Comparison of ENCODE assay signal across 17 mouse cellular contexts in the genomic region with DNA sequence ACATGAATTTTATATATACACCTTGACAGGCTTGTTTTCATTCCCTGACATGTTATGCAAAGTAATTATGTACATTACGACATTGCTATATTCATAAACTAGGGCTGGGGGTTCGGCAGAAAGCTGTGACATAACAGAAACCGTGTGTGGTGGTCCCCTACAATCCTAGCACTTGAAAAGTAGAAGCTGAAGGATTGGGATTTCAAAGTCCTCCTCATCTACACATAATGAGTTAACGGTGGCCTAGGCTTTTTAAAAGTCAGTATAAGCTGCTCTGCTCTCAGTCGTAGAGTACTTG. TPM values are rescaled to one million over a fixed set of nuclear protein-coding genes. Genes with fewer than 3 reads are reported as not detected.
DNase-seq lines count a peak whose midpoint lies in the region; ATAC-seq and TF ChIP-seq lines count a peak whose summit lies in the region.
"Had no signal": no experiment of that assay in that cellular context is flagged by ENCODE, and none has a peak within 500 bp of the region (broad histone marks: within the 10 kb centered on the region; RNA-seq: fewer than 3 reads in every experiment).

No protein-coding gene starts in this region.

- dilution Hi-C loops in CH12.LX (cut with MboI; ENCODE audit: extremely low pct_ligation_motif_present, extremely low pct_unique_long_range_greater_than_20kb, low sequenced_read_pairs) = no loop called here

- H3K79me2 ChIP-seq in CH12.LX (replicated peaks; ENCODE audit: control insufficient read depth, extremely low read depth, insufficient read depth, poor library complexity, severe bottlenecking) = no peaks in the 10 kb centered on the region

- peak; percentile 26 for DNase-seq in 3134 (ENCODE audit: extremely low read depth, insufficient read length, low spot score)
- DNase-seq in CH12.LX (ENCODE audit: extremely low read depth) = no peak
- DNase-seq in left cerebral cortex, postnatal 14 days (ENCODE audit: low spot score in 2 of 2) = no peak
- DNase-seq: adrenal gland, adult 2 months; cerebellum, postnatal 25 days; gastrocnemius, postnatal 14 days; heart, postnatal 36 days; kidney, adult 2 months; kidney, postnatal 36 days; lung, adult 2 months had no signal

- peaks cover 10% of the 10 kb centered on the region for H3K4me1 ChIP-seq in heart, embryonic 13.5 days
- peaks cover 5% of the 10 kb centered on the region for H3K4me1 ChIP-seq in heart, embryonic 11.5 days (ENCODE audit: control insufficient read depth, insufficient read depth, low read length)
- peaks cover 6 to 49% of the 10 kb centered on the region in 2 experiments for H3K4me1 ChIP-seq in CH12.LX (ENCODE audit: control insufficient read depth in 1 of 2, insufficient read depth in 2 of 2)
- peaks cover 39% of the 10 kb centered on the region for H3K4me1 ChIP-seq in liver, embryonic 15.5 days (replicated peaks)
- H3K4me1 ChIP-seq: midbrain, embryonic 15.5 days had no signal

- no peak for TF ChIP-seq EP300 in CH12.LX (IDR thresholded peaks at IDR 0.05; ENCODE audit: low read length)

- no peaks in the 10 kb centered on the region for H3K27me3 ChIP-seq in heart, embryonic 13.5 days (replicated peaks)
- peaks cover 3% of the 10 kb centered on the region; the same call in 1 of the 2 replicates for H3K27me3 ChIP-seq in heart, embryonic 11.5 days (ENCODE audit: control insufficient read depth, insufficient read depth, low read length)
- H3K27me3 ChIP-seq in CH12.LX (replicated peaks) = no peaks in the 10 kb centered on the region
- H3K27me3 ChIP-seq in liver, embryonic 15.5 days = no peaks in the 10 kb centered on the region
- H3K27me3 ChIP-seq: midbrain, embryonic 15.5 days had no signal

- TF ChIP-seq POLR2A in CH12.LX (IDR thresholded peaks at IDR 0.05; ENCODE audit: low read depth, low read length) = no peak

- no peaks in the 10 kb centered on the region for H3K9me3 ChIP-seq in heart, embryonic 13.5 days
- H3K9me3 ChIP-seq in heart, embryonic 11.5 days (replicated peaks; ENCODE audit: control insufficient read depth, low read length) = no peaks in the 10 kb centered on the region
- peaks cover 3% of the 10 kb centered on the region for H3K9me3 ChIP-seq in CH12.LX (replicated peaks; ENCODE audit: low read length)
- no peaks in the 10 kb centered on the region for H3K9me3 ChIP-seq in liver, embryonic 15.5 days (replicated peaks)
- H3K9me3 ChIP-seq: midbrain, embryonic 15.5 days had no signal

- H3K4me3 ChIP-seq in heart, embryonic 13.5 days = no peak overlapping the region
- H3K4me3 ChIP-seq in heart, embryonic 11.5 days (ENCODE audit: low read depth, low read length) = no peak overlapping the region
- H3K4me3 ChIP-seq in CH12.LX (replicated peaks in 1 of 3; ENCODE audit: low read depth in 2 of 3, low read length in 2 of 3, poor library complexity in 1 of 3) = no peak overlapping the region
- H3K4me3 ChIP-seq in liver, embryonic 15.5 days (replicated peaks) = no peak overlapping the region
- H3K4me3 ChIP-seq: midbrain, embryonic 15.5 days had no signal

- H3K4me2 ChIP-seq in heart, embryonic 13.5 days = no peak overlapping the region
- no peak overlapping the region for H3K4me2 ChIP-seq in heart, embryonic 11.5 days
- peak overlapping the region; percentile 26; the same call in 1 of the 2 replicates for H3K4me2 ChIP-seq in CH12.LX (ENCODE audit: insufficient read depth, low read depth, poor library complexity, severe bottlenecking)
- no peak overlapping the region for H3K4me2 ChIP-seq in liver, embryonic 15.5 days
- H3K4me2 ChIP-seq: midbrain, embryonic 15.5 days had no signal

- WGBS in heart, embryonic 13.5 days = 54% methylated on average over 5 of the region's 5 CpGs
- WGBS in heart, embryonic 11.5 days (ENCODE audit: insufficient replicate concordance) = 60% methylated on average over 5 of the region's 5 CpGs
- 39% methylated on average over 5 of the region's 5 CpGs for WGBS in liver, embryonic 15.5 days (ENCODE audit: insufficient replicate concordance)

- in situ Hi-C loops in CH12.LX (cut with MboI; ENCODE audit: low pct_ligation_motif_present, low pct_unique_long_range_greater_than_20kb, low sequenced_read_pairs) = loop anchor here (5.0 kb wide), 1 partner anchor 36 kb away; no protein-coding TSS in a partner anchor

- no peak for ATAC-seq in heart, embryonic 13.5 days (ENCODE audit: extremely low read depth, insufficient number of reproducible peaks, low FRiP score, low TSS enrichment)
- no peak for ATAC-seq in heart, embryonic 11.5 days (replicated peaks; ENCODE audit: insufficient number of reproducible peaks, low FRiP score, low TSS enrichment)
- no peak for ATAC-seq in liver, embryonic 15.5 days (ENCODE audit: insufficient read depth)
- no peak for ATAC-seq in megakaryocyte-erythroid progenitor cell, adult 5-6 weeks (replicated peaks; ENCODE audit: low FRiP score, low TSS enrichment, poor library complexity, severe bottlenecking)
- ATAC-seq: CD4-positive, CD25-positive, alpha-beta regulatory T cell, adult 4 months had no signal

- intact Hi-C loops in left cerebral cortex, postnatal 14 days (cut with DNase I) = no loop called here

- H3K9ac ChIP-seq in heart, embryonic 13.5 days = no peak overlapping the region
- H3K9ac ChIP-seq in heart, embryonic 11.5 days (ENCODE audit: low read depth, low read length) = no peak overlapping the region
- H3K9ac ChIP-seq in CH12.LX (ENCODE audit: insufficient read depth, low read depth) = no peak overlapping the region
- H3K9ac ChIP-seq in liver, embryonic 15.5 days = no peak overlapping the region
- H3K9ac ChIP-seq: midbrain, embryonic 15.5 days had no signal

- no peak for TF ChIP-seq RAD21 in CH12.LX (IDR thresholded peaks at IDR 0.05; ENCODE audit: low read depth, low read length)

- no peaks in the 10 kb centered on the region for H3K36me3 ChIP-seq in heart, embryonic 13.5 days
- H3K36me3 ChIP-seq in heart, embryonic 11.5 days (ENCODE audit: control insufficient read depth, insufficient read depth, low read length) = no peaks in the 10 kb centered on the region
- H3K36me3 ChIP-seq in CH12.LX (replicated peaks in 1 of 2; ENCODE audit: control insufficient read depth in 1 of 2, insufficient read depth in 1 of 2, low read length in 1 of 2) = no peaks in the 10 kb centered on the region
- no peaks in the 10 kb centered on the region for H3K36me3 ChIP-seq in liver, embryonic 15.5 days (replicated peaks)
- H3K36me3 ChIP-seq: midbrain, embryonic 15.5 days had no signal

- peak overlapping the region; percentile 76 for H3K27ac ChIP-seq in heart, embryonic 13.5 days (replicated peaks)
- no peak overlapping the region for H3K27ac ChIP-seq in heart, embryonic 11.5 days (ENCODE audit: low read depth, low read length)
- H3K27ac ChIP-seq in CH12.LX (ENCODE audit: insufficient read depth, low read depth) = no peak overlapping the region
- H3K27ac ChIP-seq in liver, embryonic 15.5 days (replicated peaks) = peak overlapping the region; percentile 85

- TF ChIP-seq CTCF in CH12.LX (conservative IDR thresholded peaks at IDR 0.05 in 1 of 2, IDR thresholded peaks at IDR 0.05 in 1 of 2; ENCODE audit: low read depth in 2 of 2, low read length in 2 of 2) = no peak

TF ChIP-seq in CH12.LX, 34 proteins besides CTCF, POLR2A, EP300 and RAD21:
- no peak for TF ChIP-seq USF2 (conservative IDR thresholded peaks at IDR 0.05; ENCODE audit: low read depth, low read length)
- TF ChIP-seq MAFK (IDR thresholded peaks at IDR 0.05; ENCODE audit: insufficient replicate concordance, low read length) = no peak
- no peak for TF ChIP-seq RCOR1 (conservative IDR thresholded peaks at IDR 0.05; ENCODE audit: low read depth, low read length)
- no peak for TF ChIP-seq MXI1 (IDR thresholded peaks at IDR 0.05; ENCODE audit: low read depth, low read length)
- TF ChIP-seq TBP (conservative IDR thresholded peaks at IDR 0.05; ENCODE audit: low read depth, low read length) = no peak
- no peak for TF ChIP-seq MAX (IDR thresholded peaks at IDR 0.05; ENCODE audit: low read length)
- no peak for TF ChIP-seq ZC3H11A (IDR thresholded peaks at IDR 0.05; ENCODE audit: low read depth, low read length)
- no peak for TF ChIP-seq SIN3A (IDR thresholded peaks at IDR 0.05; ENCODE audit: low read length)

RNA-seq across cellular contexts. Expression of gene Tex14, which starts 58.3 kb away (rescaled TPM):
- polyA plus RNA-seq in heart, embryonic 13.5 days (2015; fragmentation: Nextera tagmentation; extraction: Ambion mirVana) = 0.28 and 0.47 TPM in 2 replicates
- polyA plus RNA-seq in heart, embryonic 11.5 days (2014; fragmentation: Nextera tagmentation; extraction: Ambion mirVana) = 0.30 and 0.96 TPM in 2 replicates
- total RNA-seq in CH12.LX (2012; rRNA removed) = 1.4 and 1.5 TPM in 2 replicates
- 1.4 and 2.1 TPM in 2 replicates for total RNA-seq in CH12.LX (2014; rRNA removed)
- polyA plus RNA-seq in CH12.LX (2012; ENCODE audit: insufficient read length, low read depth) = 1.3 and 1.6 TPM in 2 replicates
- 0.05 TPM in 2 replicates for polyA plus RNA-seq in liver, embryonic 15.5 days (2015; fragmentation: Nextera tagmentation; extraction: Ambion mirVana)
- 0.45 TPM in 1 of 2 replicates, not detected in the other for total RNA-seq in megakaryocyte-erythroid progenitor cell, adult 5-6 weeks (2014; fragmentation: Nextera tagmentation)
- total RNA-seq in megakaryocyte-erythroid progenitor cell, adult 5-6 weeks (2017) = not detected in 2 replicates
- under 1 TPM; 0.19 to 0.92 TPM for total RNA-seq in left cerebral cortex, postnatal 14 days (2021)
- polyA plus RNA-seq: stomach, embryonic 14.5 days had no signal

RNA-seq across cellular contexts. Expression of gene Rad51c, which starts 58.4 kb away (rescaled TPM):
- polyA plus RNA-seq in heart, embryonic 13.5 days (2015; fragmentation: Nextera tagmentation; extraction: Ambion mirVana) = 9.7 and 9.9 TPM in 2 replicates
- 11.6 and 11.9 TPM in 2 replicates for polyA plus RNA-seq in heart, embryonic 11.5 days (2014; fragmentation: Nextera tagmentation; extraction: Ambion mirVana)
- 5.3 and 6.8 TPM in 2 replicates for total RNA-seq in CH12.LX (2012; rRNA removed)
- 5.6 and 6.3 TPM in 2 replicates for total RNA-seq in CH12.LX (2014; rRNA removed)
- 4.8 and 6.1 TPM in 2 replicates for polyA plus RNA-seq in CH12.LX (2012; ENCODE audit: insufficient read length, low read depth)
- 4.1 and 4.3 TPM in 2 replicates for polyA plus RNA-seq in liver, embryonic 15.5 days (2015; fragmentation: Nextera tagmentation; extraction: Ambion mirVana)
- total RNA-seq in megakaryocyte-erythroid progenitor cell, adult 5-6 weeks (2014; fragmentation: Nextera tagmentation) = 1.3 and 1.9 TPM in 2 replicates
- 0.72 and 12.6 TPM in 2 replicates for total RNA-seq in megakaryocyte-erythroid progenitor cell, adult 5-6 weeks (2017)
- 1 to 10 TPM; 4.7 to 5.5 TPM for total RNA-seq in left cerebral cortex, postnatal 14 days (2021)

Comparison
In these comparisons a context has a peak if more than half of its experiments do, and no peak if none do; other contexts are left out.
1. H3K27ac ChIP-seq: peak in heart, embryonic 13.5 days (single experiment) and liver, embryonic 15.5 days (single experiment); none in heart, embryonic 11.5 days (single experiment) and CH12.LX (single experiment).